Mouse (Mus musculus) cerebellum, adult 18-20 months (tissue): ENCODE data around the gene Ddx55.
"Not testable (repeated sequence)": the region's sequence is repeated elsewhere in the genome, so short reads cannot be mapped to it uniquely, and the experiment has no call there.

Experiments
- DNase-seq, 2 experiments: peaks; one replicate each; pipeline ENCODE4 v3.0.0; 2021

The Ddx55 gene

DNA sequence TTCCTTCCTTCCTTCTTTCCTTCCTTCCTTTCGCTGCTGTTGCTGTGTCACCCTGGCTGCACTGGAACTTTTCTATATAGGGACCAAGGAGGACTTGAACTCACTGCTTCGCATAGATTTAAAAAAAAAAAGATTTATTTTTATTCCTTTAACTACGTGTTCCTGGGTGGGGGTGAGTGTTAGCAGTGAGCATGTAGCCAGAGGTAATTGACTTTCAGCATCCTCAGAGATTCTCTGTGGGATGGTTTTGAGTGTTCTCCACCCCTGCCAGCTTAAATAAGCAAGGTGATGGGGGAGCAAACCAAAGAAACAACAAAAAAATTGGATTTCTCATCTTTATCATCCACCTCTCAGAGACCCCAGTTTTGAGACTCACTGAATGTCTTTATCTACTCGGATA lies 12.8 kb upstream of the Ddx55 start:
- no peak for DNase-seq

DNA sequence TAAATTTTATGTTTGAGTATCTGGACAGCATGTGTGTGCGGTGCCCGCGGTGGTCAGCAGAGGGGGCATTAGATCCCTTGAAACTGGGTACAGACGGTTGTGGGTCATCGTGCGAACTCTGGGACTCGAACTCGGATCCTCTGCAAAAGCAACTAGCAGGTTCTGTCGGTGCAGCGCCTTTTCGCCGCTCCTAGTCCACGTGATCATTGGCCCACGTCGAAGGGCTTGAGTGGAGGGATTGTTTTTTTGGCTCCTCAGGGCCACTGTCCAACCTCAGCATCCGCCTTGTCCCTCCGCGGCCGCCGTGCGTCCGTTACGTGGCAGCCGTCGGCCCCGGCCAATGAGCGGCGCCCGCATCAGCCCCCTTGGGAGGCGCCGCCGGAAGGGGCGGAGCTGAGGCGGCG lies 12.3 kb upstream of the Ddx55 start, which contains the start of gene Tmed2:
Tmed2 (plus strand) TSS at position 313 of the 404 bp plus-strand sequence.
- peak; percentile 94 to 98 for DNase-seq

DNA sequence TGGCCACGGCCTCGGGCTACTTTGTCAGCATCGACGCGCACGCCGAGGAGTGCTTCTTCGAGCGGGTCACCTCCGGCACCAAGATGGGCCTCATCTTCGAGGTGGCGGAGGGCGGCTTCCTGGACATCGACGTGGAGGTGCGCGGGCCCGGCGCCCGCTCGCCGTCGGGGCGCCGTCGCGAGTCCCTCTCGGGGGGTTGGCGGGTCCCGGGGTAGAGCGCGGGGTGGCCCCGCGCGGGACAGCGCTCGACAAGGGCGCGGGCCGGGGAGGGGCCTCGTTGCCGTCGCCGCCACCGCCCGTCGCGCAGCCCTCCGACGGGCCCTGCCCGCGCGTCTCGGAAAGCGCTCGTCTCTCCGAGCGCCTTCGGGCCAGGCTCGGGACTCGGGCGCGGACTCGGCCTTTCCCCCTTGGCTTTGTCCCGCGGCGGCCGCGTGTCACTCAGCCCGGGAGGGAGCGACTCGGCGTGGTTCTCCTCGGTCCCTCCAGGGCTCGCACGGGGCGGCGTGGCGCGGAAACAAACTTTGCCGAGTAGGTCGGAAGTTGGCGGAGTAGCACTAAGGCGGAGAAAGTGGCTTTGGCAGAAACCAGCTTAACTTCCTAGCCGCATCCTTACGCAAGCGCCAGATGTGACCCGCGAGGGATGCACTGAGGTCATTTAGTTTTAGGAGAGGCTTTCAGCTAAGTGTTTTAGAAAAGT lies 11.6 kb upstream of the Ddx55 start:
- DNase-seq: peak; percentile 42 to 54

DNA sequence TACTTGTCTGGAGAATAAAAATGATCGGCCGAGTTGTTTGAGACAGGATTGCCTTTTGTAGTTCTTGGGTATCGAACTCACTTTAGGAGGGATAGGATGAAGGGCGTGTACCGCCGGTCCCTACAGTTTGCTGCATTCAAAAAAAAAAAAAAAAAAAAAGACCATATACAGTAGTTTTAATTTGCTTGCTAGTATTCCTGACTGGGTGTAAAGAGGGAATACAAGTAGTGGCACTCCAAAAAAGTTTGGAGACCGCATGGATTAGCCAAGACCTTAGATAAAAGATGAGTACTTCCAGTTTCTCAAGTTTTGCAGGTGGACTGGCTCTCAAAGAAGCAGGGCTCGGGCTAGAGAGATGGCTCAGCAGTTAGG lies 11.1 kb upstream of the Ddx55 start:
- DNase-seq: no peak

DNA sequence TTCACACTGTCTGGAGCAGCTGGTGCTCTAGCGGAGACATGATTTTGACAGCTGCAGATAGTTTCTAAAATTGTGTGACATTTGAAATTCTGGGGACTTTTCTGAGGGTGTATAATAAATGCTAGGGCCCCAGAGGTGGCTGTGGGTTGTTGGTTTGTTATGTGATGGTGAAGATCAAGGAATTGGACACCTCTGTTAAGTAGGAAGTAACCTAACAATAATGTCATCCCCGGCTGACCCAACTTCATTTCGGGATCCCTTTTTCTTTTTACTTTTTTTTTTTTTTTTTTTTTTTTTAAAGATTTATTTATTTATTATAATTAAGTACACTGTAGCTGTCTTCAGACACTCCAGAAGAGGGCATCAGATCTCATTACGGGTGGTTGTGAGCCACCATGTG lies 1.9 kb upstream of the Ddx55 start:
- not testable (repeated sequence) for DNase-seq

DNA sequence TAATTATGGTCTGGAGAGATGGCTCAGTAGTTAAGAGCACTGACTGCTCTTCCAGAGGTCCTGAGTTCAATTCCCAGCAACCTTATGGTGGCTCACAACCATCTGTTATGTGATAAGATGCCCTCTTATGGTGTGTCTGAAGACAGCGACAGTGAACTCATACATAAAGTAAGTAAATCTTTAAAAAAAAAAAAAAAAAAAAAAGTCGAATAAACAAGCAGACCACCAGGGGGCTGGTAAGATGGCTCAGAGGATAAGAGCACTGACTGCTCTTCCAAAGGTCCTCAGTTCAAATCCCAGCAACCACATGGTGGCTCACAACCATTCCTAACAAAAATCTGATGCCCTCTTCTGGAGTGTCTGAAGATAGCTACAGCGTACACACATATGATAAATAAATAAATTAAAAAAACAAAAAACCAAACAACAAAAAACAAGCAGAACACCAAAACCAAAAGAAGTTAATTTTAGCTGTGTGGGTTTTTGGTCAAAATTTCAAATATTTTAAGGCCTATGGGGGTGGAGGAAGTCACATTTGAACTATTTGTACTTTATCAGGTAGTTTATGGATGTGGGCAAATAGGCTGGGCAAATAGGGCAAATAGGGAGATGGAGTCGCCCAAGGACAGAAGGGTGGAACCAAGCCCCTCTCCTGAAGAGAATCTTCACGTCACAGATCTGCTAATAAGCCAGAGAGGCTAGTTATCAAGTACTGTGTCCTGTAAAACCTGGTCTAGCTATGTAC lies 1.1 kb upstream of the Ddx55 start:
- DNase-seq: not testable (repeated sequence)

DNA sequence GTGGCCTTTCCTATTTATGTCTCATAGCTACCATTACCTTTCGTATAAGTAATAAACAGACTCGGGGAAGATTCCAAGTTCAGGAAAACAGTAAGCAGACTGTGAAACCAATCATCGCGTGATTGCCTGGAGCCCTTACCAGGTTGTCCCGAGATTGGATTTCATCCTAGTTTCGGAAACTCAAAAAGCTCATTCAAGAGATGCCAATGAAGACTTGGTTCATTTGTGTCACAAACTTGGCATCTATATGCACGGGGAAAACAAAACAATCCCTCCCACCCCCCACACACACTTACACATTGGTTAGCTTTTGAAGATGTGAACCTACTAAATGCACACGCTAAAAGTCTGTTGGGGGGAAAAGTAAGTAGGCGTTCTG lies 581 bp upstream of the Ddx55 start:
- DNase-seq: no peak

DNA sequence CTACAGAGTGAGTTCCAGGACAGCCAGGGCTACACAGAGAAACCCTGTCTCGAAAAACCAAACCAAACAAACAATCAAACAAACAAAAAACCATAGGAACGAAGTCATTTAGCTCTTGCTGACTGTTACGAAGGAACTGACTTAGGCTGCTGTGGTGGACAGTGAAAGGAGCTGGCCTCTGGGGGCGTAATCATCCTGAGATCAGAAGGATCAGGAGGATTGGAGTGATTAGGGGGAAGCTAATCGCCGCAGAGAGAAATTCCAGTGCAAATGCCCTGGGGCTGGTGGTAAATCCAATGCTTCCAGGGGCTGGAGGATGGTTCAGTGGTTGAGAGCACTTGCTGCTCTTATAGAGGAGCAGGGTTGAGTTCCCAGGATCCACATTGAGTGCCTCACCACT lies 943 bp downstream of the Ddx55 start:
- DNase-seq: no peak

DNA sequence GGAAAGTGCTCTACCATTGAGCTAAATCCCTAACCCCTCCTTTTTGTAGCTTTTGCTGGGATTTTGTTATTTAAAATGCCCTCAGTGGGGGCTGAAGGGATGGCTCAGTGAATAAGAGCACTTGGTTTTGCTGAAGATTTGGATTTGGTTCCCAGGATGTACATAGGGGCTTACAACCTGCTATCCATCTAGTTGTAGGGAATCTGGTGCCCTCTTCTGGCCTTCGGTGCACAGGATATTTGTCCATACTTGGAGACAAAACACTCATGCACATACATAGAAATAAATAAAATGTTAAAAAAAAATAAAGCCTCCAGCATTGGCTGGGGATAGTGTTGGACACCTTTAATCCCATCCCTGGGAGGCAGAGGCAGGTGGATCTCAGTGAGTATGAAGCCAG lies 2.5 kb downstream of the Ddx55 start:
- DNase-seq: no peak

DNA sequence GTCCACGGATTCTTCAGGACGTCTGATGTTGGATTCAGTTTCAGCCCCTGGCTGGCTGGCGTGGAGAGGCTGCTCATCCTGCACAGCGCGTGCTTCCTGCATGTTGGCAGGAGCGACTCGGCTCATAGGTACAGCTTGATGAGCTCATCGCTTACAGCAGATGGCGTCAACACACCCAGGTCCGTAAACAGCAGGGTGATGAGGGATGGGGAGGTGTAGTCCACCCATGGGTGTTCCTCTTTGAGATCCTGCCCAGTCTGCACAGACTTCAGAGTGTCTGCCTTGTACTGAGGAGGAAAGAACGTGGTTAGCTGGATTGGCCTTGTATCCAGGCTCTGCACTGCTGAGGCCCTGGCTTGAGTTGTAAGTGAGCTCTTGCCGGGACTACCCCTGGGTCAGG lies 18.4 kb downstream of the Ddx55 start:
- peak; percentile 74 to 84 for DNase-seq

DNA sequence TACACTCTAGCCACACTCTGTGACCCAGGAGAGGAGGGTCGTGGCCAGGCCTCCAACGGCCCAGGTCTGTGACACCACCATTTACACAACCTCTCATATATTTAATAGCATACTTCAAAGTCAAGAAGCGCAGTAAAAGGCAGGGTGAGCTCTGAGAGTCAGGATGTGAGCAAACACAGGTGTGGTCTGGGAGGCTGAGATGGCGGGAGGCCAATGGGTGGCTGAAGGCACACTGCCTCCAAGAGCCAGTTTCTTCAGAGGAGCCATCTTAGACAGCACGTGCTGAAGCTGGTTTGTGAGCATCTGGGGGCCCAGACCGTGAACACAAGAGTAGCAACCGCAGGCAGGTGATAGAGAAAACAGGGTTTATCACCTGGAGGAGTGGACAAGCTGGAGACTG lies 22.8 kb downstream of the Ddx55 start:
- DNase-seq: no peak

DNA sequence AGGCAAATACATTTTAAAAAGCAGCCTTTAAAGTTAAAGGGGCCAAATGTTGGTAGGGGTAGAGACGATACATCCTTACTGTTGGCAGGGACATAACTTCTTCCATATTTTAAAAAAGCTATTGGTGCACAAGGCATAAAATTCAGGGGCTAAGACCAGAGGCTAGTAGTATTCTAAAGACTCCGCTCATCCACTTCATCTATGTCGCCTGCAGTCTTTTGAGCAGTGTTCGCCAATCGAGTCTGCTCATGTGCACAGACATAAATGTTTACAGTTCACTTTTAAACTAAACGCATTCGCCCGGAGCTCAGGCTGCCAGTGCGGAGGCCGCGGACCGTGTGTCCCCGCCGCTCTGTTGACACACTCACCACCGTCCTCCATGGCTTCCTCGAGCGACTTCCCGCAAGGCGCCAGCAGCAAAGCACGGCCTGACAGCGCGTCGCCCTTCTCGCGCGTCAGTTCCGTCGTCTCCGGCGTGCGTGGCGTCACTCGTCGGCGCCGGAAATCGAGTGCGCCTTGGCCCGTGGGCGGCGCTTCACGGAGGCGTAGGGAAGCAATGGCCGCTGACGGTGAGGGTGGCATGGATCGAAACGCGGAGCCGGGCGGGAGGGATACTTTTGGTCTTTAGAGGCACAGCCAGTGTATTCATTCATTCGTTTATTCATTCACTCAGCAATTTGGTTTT lies 26.1 kb downstream of the Ddx55 start, which contains the start of the genes Eif2b1 and Gtf2h3:
Eif2b1 (minus strand) TSS at position 499 of the 685 bp plus-strand sequence.
Gtf2h3 (plus strand) TSS at position 508 of the 685 bp plus-strand sequence.
- DNase-seq: peak; percentile 91 to 98

DNA sequence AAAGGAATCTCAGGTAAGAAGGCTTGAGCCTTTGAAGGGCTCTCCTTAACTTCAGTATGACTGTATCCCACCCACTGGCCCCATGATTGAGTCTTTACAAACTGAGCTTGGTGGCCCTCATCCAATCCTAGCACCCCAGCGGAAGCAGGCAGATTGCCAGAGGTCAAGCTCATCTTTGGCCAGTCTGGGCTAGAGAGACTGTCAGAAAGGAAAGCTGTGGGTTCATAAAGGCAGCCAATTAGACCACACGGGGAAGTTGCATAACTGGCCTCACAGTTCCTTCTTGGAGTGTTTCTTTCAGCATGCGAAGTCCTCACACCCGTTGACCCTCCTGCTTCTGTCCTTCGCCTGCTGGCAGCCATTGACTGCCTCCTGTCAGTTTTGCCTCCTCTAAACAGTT lies 29.9 kb downstream of the Ddx55 start:
- DNase-seq: no peak

DNA sequence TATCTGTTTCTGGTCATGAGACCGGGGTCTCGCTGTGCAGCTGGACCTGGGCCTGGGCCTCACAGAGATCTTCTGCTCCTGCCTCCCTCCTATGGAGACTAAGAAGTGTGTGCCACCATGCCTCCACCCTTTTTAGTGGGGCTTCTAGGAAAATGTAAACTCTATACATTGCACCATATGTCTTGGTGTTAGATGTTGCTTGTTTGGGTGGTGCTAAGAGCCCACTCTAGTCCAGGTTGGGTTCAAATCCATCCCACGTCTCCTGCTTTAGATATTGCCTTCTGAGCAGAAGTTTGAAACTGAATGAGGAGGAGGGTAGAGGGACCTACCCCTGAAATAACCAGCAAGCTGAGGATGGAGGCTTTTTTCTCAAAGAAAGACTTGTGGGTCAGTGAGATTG lies 40.1 kb downstream of the Ddx55 start:
- no peak for DNase-seq

DNA sequence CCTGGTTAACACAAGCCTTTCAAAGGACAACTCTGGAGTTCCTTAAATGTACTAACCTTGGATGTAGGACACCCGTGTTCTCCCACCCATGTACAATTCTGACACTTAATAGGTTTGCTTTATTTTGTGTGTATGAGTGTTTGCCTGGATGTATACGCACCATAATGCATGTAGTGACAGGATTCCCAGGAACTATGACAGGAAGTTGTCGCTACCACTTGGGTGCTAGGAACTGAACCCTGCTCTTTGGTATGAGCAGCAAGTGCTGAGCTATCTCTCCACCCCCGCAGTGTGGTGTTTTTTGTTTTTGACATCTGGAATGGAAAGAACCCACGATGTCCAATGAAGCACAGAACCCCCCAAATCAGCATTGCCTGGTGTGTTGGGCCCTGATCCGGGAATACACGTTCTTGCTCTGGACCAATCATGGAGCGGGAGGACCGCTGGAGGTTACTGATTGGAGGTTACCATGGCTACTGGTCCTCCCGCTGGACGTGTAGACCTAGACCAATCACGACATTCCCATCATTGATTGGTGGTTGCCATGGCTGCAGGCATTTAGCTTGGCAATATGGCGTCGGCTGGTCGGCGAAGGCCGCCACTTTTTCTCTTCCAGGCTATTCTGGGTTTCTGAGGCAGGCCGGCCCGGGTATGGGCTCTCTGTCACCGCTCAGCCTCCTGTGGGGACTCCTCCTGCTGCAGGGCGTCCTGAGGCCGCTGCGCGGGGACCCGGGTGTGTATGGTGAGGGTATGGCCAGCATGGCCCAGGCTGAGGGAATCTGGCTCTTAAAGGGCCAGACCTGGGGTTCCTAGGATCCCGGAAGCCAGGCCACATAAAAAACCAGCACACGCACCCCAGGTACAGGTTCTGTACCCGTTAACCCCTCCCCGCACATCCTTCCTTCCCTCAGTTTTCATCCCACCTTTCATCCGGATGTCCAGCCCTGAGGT lies 45.8 kb downstream of the Ddx55 start:
- DNase-seq: peak; percentile 89 to 98

DNA sequence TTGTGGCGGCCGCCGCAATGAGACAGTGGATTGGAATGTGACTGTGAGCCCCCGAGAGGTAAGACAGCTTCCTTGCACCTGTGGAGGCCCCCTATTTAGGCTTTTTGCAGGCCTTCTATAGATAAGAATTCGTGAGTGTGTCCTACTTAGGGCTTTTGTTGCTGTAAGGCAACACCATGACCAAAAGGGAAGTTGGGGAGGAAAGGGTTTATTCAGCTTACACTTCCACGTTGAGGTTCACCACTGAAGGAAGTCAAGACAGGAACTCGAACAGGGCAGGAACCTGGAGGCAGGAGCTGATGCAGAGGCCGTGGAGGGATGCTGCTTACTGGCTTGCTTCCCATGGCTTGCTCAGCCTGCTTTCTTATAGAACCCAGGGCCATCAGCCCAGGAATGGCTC lies 47.1 kb downstream of the Ddx55 start:
- DNase-seq: not testable (repeated sequence)

DNA sequence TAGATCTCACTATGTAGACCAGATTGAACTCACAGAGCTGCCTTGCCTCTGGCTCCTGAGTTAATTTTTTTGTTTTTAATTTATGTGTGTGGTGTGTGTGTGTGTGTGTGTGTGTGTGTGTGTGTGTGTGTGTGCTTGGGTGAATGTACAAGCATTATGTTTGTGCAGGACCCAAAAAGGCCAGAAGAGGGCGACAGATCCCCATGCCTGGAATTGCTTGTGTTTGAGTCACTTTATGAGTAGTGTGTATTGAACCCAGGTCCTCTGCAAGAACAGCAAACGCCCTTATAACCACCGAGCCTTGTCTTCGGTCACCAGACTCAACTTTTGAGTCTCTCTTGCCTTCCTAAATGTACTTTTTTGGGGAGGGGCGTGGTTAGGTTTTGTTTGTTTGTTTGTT lies 49.7 kb downstream of the Ddx55 start:
- peak in 1 of 2 experiments; percentile 42 for DNase-seq

DNA sequence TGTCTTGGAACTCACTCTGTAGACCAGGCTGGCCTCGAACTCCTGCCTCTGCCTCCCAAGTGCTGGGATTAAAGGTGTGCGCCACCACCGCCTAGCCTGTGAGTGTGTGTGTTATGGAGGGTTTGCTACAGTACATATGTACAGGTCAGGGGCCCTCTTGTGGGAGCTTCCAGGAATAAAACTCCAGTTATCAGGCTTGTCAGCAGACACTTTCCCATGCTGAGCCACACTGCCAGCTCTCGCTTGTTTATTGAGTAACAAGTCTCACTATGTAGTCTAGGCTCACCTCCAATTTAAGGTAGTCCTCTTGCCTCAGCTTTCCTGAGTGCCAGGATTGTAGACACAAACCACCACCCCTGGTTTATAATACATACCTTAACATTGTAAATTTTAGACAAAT lies 51.6 kb downstream of the Ddx55 start:
- DNase-seq: no peak

DNA sequence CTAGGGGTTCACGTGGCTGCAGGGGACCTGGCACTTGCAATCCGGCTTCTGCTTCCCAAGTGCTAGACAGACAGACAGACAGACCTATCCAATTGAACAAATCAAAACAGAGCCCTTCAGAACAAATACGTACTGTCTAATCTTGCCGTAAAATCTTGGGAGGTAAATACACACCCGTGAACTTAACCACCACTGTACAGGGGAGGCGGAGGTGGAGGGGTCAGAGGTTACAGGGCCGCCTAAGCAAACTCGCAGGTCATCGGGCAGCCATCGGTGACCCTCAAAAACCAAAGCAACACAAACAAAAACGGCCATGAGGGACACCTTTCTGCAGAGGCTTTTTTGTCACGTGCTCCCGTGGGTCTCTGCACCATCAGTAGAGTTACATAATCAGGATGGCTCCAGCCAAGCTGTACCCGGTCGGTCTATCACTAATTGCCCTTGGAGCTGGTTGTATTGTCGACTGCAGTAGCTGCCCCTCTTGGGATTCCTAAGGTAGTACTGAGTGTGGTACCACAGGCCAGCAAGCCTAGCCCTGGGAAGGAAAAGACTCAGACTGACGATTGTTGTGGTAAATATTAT lies 52.5 kb downstream of the Ddx55 start:
- no peak for DNase-seq

DNA sequence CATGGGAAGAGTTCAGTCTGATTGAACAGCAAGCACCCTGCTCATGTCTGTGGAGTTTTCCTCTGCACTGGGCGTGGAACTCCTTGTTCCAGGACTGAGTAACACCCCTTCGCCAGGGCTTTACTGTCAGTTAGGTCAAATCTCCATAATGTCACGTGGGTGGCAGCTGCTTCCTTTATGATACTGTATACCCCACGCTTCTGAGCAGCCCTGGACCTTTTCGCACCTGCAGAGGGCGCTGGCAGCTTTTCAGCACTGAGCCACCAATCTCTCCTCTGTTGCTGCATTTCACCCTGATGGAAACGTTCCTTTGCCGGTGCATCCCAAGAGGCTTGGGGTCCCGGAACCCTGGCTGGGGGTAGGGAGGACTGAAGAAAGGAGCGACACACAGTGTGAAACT lies 58.3 kb downstream of the Ddx55 start:
- DNase-seq: no peak

DNA sequence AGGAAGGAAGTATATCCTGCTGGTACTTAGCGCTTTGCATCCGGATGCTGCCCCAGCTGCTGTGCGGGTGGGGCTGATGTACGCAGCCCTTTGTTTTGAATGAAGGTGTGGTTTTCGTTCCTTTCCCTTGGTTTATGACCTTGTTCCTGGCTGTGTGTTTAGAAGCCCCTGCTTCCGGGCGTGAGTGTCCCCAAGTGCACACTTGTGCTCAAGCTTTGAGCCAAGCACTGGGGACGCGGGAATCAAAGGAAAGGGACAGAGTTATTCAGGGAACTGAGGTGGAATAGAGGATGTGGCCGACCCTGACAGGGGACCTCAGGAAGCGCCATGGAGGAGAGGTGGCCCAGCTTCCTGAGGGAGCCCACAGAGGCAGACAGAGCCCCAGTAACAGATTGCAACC lies 62.0 kb downstream of the Ddx55 start:
- no peak for DNase-seq

DNA sequence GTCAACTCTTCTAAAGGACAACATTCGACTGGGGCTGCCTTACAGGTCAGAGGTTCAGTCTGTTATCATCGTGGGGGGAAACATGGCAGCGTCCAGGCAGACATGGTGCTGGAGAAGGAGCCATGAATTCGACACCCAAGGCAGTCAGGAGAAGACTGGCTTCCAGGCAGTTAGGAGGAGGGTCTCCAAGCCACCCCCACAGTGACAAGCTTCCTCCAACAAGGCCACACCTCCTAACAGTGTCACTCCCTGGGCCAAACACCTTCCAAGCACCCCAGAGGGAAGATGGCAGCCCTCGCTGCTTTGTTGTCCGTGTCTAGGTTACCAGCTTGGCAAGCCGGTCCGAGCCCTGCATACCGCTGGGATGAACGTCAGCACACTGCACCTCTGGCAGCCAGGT lies 66.0 kb downstream of the Ddx55 start:
- DNase-seq: no peak
